In genomic region chr1:34150416-34151093, GRCm38 (mm10) we compare ENCODE assay signal across 11 mouse cellular contexts.
DNase-seq lines count a peak whose midpoint lies in the region; ATAC-seq and TF ChIP-seq lines count a peak whose summit lies in the region.
"Had no signal": no experiment of that assay in that cellular context is flagged by ENCODE, and none has a peak within 500 bp of the region (broad histone marks: within the 10 kb centered on the region; RNA-seq: fewer than 3 reads in every experiment).

No protein-coding gene starts in this region.

- no peak for TF ChIP-seq CTCF in kidney, adult 2 months (conservative IDR thresholded peaks at IDR 0.05; ENCODE audit: insufficient read depth, insufficient read length, low read depth, low read length)

- peak overlapping the region; percentile 60; the same call in 1 of the 2 replicates for H3K27ac ChIP-seq in kidney, embryonic 14.5 days (ENCODE audit: low read depth, low read length)
- no peak overlapping the region for H3K27ac ChIP-seq in kidney, adult 2 months (ENCODE audit: insufficient read depth, low read depth, low read length)
- H3K27ac ChIP-seq in heart, embryonic 13.5 days (replicated peaks), result peak overlapping the region; percentile 57
- H3K27ac ChIP-seq in midbrain, embryonic 11.5 days (ENCODE audit: low read depth, low read length), result peak overlapping the region; percentile 48; the same call in 1 of the 2 replicates
- H3K27ac ChIP-seq: neural tube, embryonic 12.5 days had no signal

- H3K4me2 ChIP-seq in kidney, embryonic 14.5 days (replicated peaks; ENCODE audit: low read depth, low read length), result no peak overlapping the region
- H3K4me2 ChIP-seq in heart, embryonic 13.5 days, result no peak overlapping the region
- no peak overlapping the region for H3K4me2 ChIP-seq in midbrain, embryonic 11.5 days
- H3K4me2 ChIP-seq: neural tube, embryonic 12.5 days had no signal

- no peak overlapping the region for H3K9ac ChIP-seq in kidney, embryonic 14.5 days (ENCODE audit: low read depth, low read length)
- H3K9ac ChIP-seq in heart, embryonic 13.5 days, result no peak overlapping the region
- no peak overlapping the region for H3K9ac ChIP-seq in midbrain, embryonic 11.5 days (ENCODE audit: low read length)
- H3K9ac ChIP-seq: neural tube, embryonic 12.5 days had no signal

- no peaks in the 10 kb centered on the region for H3K9me3 ChIP-seq in kidney, embryonic 14.5 days (ENCODE audit: control insufficient read depth, low read length)
- H3K9me3 ChIP-seq in heart, embryonic 13.5 days, result no peaks in the 10 kb centered on the region
- no peaks in the 10 kb centered on the region for H3K9me3 ChIP-seq in midbrain, embryonic 11.5 days (ENCODE audit: control insufficient read depth, low read length)
- H3K9me3 ChIP-seq: G1E; neural tube, embryonic 12.5 days had no signal

- TF ChIP-seq POLR2A in kidney, adult 2 months (IDR thresholded peaks at IDR 0.05; ENCODE audit: low read depth, low read length), result no peak

- no peak overlapping the region for H3K4me3 ChIP-seq in kidney, embryonic 14.5 days (ENCODE audit: low read length)
- H3K4me3 ChIP-seq in kidney, adult 2 months (ENCODE audit: insufficient read depth, low read depth, low read length), result no peak overlapping the region
- H3K4me3 ChIP-seq in heart, embryonic 13.5 days, result no peak overlapping the region
- no peak overlapping the region for H3K4me3 ChIP-seq in midbrain, embryonic 11.5 days (ENCODE audit: low read depth, low read length)
- H3K4me3 ChIP-seq: neural tube, embryonic 12.5 days had no signal

- peak; percentile 77 for ATAC-seq in kidney, embryonic 14.5 days (ENCODE audit: low FRiP score, low TSS enrichment)
- no peak for ATAC-seq in heart, embryonic 13.5 days (ENCODE audit: extremely low read depth, insufficient number of reproducible peaks, low FRiP score, low TSS enrichment)
- ATAC-seq in midbrain, embryonic 11.5 days (ENCODE audit: low FRiP score), result peak; percentile 78

- no peak for DNase-seq in kidney, adult 2 months
- peak; percentile 53 for DNase-seq in brain, adult 2 months (ENCODE audit: low read depth, low spot score)
- peak; percentile 86 for DNase-seq in midbrain, embryonic 11.5 days (ENCODE audit: low spot score, missing footprints)
- DNase-seq in adrenal gland, postnatal 10 days, result no peak
- DNase-seq in right cerebral cortex, postnatal 14 days, result no peak
- DNase-seq in cerebellum, adult 9-11 months, result no peak
- DNase-seq: cerebellum, postnatal 25 days had no signal

- no peaks in the 10 kb centered on the region for H3K27me3 ChIP-seq in kidney, embryonic 14.5 days (ENCODE audit: control insufficient read depth, insufficient read depth, low read length)
- no peaks in the 10 kb centered on the region for H3K27me3 ChIP-seq in kidney, adult 2 months (replicated peaks; ENCODE audit: control insufficient read depth, insufficient read depth, low read length)
- H3K27me3 ChIP-seq in heart, embryonic 13.5 days (replicated peaks), result no peaks in the 10 kb centered on the region
- H3K27me3 ChIP-seq in midbrain, embryonic 11.5 days (ENCODE audit: control insufficient read depth, insufficient read depth, low read length), result no peaks in the 10 kb centered on the region
- H3K27me3 ChIP-seq: neural tube, embryonic 12.5 days had no signal

- H3K4me1 ChIP-seq in kidney, embryonic 14.5 days (ENCODE audit: control insufficient read depth, insufficient read depth, low read length), result no peaks in the 10 kb centered on the region
- H3K4me1 ChIP-seq in kidney, adult 2 months (ENCODE audit: control insufficient read depth, insufficient read depth, low read length), result no peaks in the 10 kb centered on the region
- no peaks in the 10 kb centered on the region for H3K4me1 ChIP-seq in heart, embryonic 13.5 days
- H3K4me1 ChIP-seq in midbrain, embryonic 11.5 days (ENCODE audit: control insufficient read depth, insufficient read depth, low read length), result no peaks in the 10 kb centered on the region

- H3K36me3 ChIP-seq in kidney, embryonic 14.5 days (ENCODE audit: control insufficient read depth, insufficient read depth, low read length), result no peaks in the 10 kb centered on the region
- H3K36me3 ChIP-seq in kidney, adult 2 months (ENCODE audit: control insufficient read depth, insufficient read depth, low read length), result peaks cover 1% of the 10 kb centered on the region
- peaks cover 34% of the 10 kb centered on the region; the same call in 1 of the 2 replicates for H3K36me3 ChIP-seq in heart, embryonic 13.5 days
- H3K36me3 ChIP-seq in midbrain, embryonic 11.5 days (ENCODE audit: control insufficient read depth, insufficient read depth, low read length), result no peaks in the 10 kb centered on the region
- H3K36me3 ChIP-seq: G1E had no signal

- 58% methylated on average over 10 of the region's 10 CpGs for WGBS in kidney, embryonic 14.5 days
- WGBS in kidney, adult 2 months, result 58% methylated on average over 10 of the region's 10 CpGs
- 64% methylated on average over 10 of the region's 10 CpGs for WGBS in heart, embryonic 13.5 days
- WGBS in midbrain, embryonic 11.5 days, result 53% methylated on average over 10 of the region's 10 CpGs

Comparison
In these comparisons a context has a peak if more than half of its experiments do, and no peak if none do; other contexts are left out.
1. DNase-seq: peak in brain, adult 2 months (single experiment) and midbrain, embryonic 11.5 days (single experiment); none in kidney, adult 2 months (single experiment), adrenal gland, postnatal 10 days (single experiment), right cerebral cortex, postnatal 14 days (single experiment) and cerebellum, adult 9-11 months (single experiment).